Mouse (Mus musculus): ENCODE measurements around the gene Fchsd2.

Gene Fchsd2

GRCm38 (mm10) chr7:101072123-101072740, 20.4 kb upstream of the Fchsd2 start:
- DNase-seq (ENCODE audit: low read depth, low spot score) = no peak

GRCm38 (mm10) chr7:101074170-101074767, 18.4 kb upstream of the Fchsd2 start:
- DNase-seq (ENCODE audit: low read depth, low spot score) = no peak

- no peak for DNase-seq (ENCODE audit: low read depth, low spot score)
Observed at GRCm38 (mm10) chr7:101083562-101084166, 9.0 kb upstream of the Fchsd2 start.

GRCm38 (mm10) chr7:101084816-101085456, 7.7 kb upstream of the Fchsd2 start:
- DNase-seq (ENCODE audit: low read depth, low spot score) = no peak

GRCm38 (mm10) chr7:101085779-101086178, 6.9 kb upstream of the Fchsd2 start:
- DNase-seq (ENCODE audit: low read depth, low spot score) = no peak

GRCm38 (mm10) chr7:101088687-101089086, 4.0 kb upstream of the Fchsd2 start:
- DNase-seq (ENCODE audit: low read depth, low spot score) = no peak

- no peak for DNase-seq (ENCODE audit: low read depth, low spot score)
Observed at GRCm38 (mm10) chr7:101089242-101089641, 3.4 kb upstream of the Fchsd2 start.

GRCm38 (mm10) chr7:101093231-101093630, 568 bp downstream of the Fchsd2 start:
- DNase-seq (ENCODE audit: low read depth, low spot score) = no peak

GRCm38 (mm10) chr7:101094746-101095145, 2.1 kb downstream of the Fchsd2 start:
- DNase-seq (ENCODE audit: low read depth, low spot score) = no peak

GRCm38 (mm10) chr7:101095560-101095959, 2.9 kb downstream of the Fchsd2 start:
- no peak for DNase-seq (ENCODE audit: low read depth, low spot score)

GRCm38 (mm10) chr7:101096576-101096975, 3.9 kb downstream of the Fchsd2 start:
- peak; percentile 8 for DNase-seq (ENCODE audit: low read depth, low spot score)

- DNase-seq (ENCODE audit: low read depth, low spot score) = peak; percentile 72
Observed at GRCm38 (mm10) chr7:101097084-101097483, 4.4 kb downstream of the Fchsd2 start.

GRCm38 (mm10) chr7:101099981-101100380, 7.3 kb downstream of the Fchsd2 start:
- DNase-seq (ENCODE audit: low read depth, low spot score) = no peak

GRCm38 (mm10) chr7:101101156-101101691, 8.6 kb downstream of the Fchsd2 start:
- DNase-seq (ENCODE audit: low read depth, low spot score) = no peak

GRCm38 (mm10) chr7:101106666-101107065, 14.0 kb downstream of the Fchsd2 start:
- no peak for DNase-seq (ENCODE audit: low read depth, low spot score)

GRCm38 (mm10) chr7:101107073-101107810, 14.6 kb downstream of the Fchsd2 start:
- DNase-seq (ENCODE audit: low read depth, low spot score) = no peak

GRCm38 (mm10) chr7:101107968-101108652, 15.4 kb downstream of the Fchsd2 start:
- DNase-seq (ENCODE audit: low read depth, low spot score) = peak; percentile 95

GRCm38 (mm10) chr7:101108653-101109005, 16.0 kb downstream of the Fchsd2 start:
- DNase-seq (ENCODE audit: low read depth, low spot score) = peak; percentile 79

GRCm38 (mm10) chr7:101109006-101109855, 16.6 kb downstream of the Fchsd2 start:
- DNase-seq (ENCODE audit: low read depth, low spot score) = peak; percentile 65

- no peak for DNase-seq (ENCODE audit: low read depth, low spot score)
Observed at GRCm38 (mm10) chr7:101109856-101110350, 17.2 kb downstream of the Fchsd2 start.
